17 mouse cellular contexts compared by ENCODE assay signal in genomic region chr2:118270213-118270612, GRCm38 (mm10). TPM values are rescaled to one million over a fixed set of nuclear protein-coding genes. Genes with fewer than 3 reads are reported as not detected.
A peak's percentile ranks its signal among the peaks of the same experiment; 100 is the strongest.
DNase-seq lines count a peak whose midpoint lies in the region; ATAC-seq lines count a peak whose summit lies in the region.
"Had no signal": no experiment of that assay in that cellular context is flagged by ENCODE, and none has a peak within 500 bp of the region (broad histone marks: within the 10 kb centered on the region; RNA-seq: fewer than 3 reads in every experiment).

No protein-coding gene starts in this region.

- peak; percentile 56; the same call in 1 of the 2 replicates for ATAC-seq in hindbrain, embryonic 16.5 days
- ATAC-seq: inflammation-experienced regulatory T-cells, adult 6 months had no signal

- no peak overlapping the region for H3K4me2 ChIP-seq in hindbrain, embryonic 16.5 days (ENCODE audit: low read length)
- H3K4me2 ChIP-seq: liver, embryonic 13.5 days; stomach, embryonic 15.5 days had no signal

- no peaks in the 10 kb centered on the region for H3K9me3 ChIP-seq in hindbrain, embryonic 16.5 days (ENCODE audit: control insufficient read depth, low read length)
- H3K9me3 ChIP-seq in hindbrain, embryonic 10.5 days, result no peaks in the 10 kb centered on the region
- H3K9me3 ChIP-seq: liver, embryonic 13.5 days; stomach, embryonic 15.5 days had no signal

- no peak overlapping the region for H3K4me3 ChIP-seq in hindbrain, embryonic 16.5 days (ENCODE audit: low read length)
- H3K4me3 ChIP-seq in hindbrain, embryonic 10.5 days, result no peak overlapping the region
- H3K4me3 ChIP-seq: liver, embryonic 13.5 days; megakaryocyte, embryonic 14.5 days; myocyte; stomach, embryonic 15.5 days had no signal

- H3K36me3 ChIP-seq in hindbrain, embryonic 16.5 days (ENCODE audit: control insufficient read depth, insufficient read depth, low read length), result no peaks in the 10 kb centered on the region
- no peaks in the 10 kb centered on the region for H3K36me3 ChIP-seq in hindbrain, embryonic 10.5 days
- H3K36me3 ChIP-seq: liver, embryonic 13.5 days; stomach, embryonic 15.5 days had no signal

- no peaks in the 10 kb centered on the region; the same call in 1 of the 2 replicates for H3K4me1 ChIP-seq in hindbrain, embryonic 16.5 days (ENCODE audit: control insufficient read depth, insufficient read depth, low read depth, low read length)
- H3K4me1 ChIP-seq in hindbrain, embryonic 10.5 days (replicated peaks), result no peaks in the 10 kb centered on the region
- H3K4me1 ChIP-seq: liver, embryonic 13.5 days; megakaryocyte, embryonic 14.5 days; stomach, embryonic 15.5 days had no signal

- no peaks in the 10 kb centered on the region for H3K27me3 ChIP-seq in hindbrain, embryonic 16.5 days (replicated peaks; ENCODE audit: control insufficient read depth, insufficient read depth, low read length)
- H3K27me3 ChIP-seq in hindbrain, embryonic 10.5 days (ENCODE audit: insufficient read depth, poor library complexity, severe bottlenecking), result no peaks in the 10 kb centered on the region
- H3K27me3 ChIP-seq: liver, embryonic 13.5 days; stomach, embryonic 15.5 days had no signal

- 57% methylated on average over 14 of the region's 14 CpGs for WGBS in hindbrain, embryonic 16.5 days
- 90% methylated on average over 14 of the region's 14 CpGs for WGBS in hindbrain, embryonic 10.5 days

- no peak for DNase-seq in hindbrain, embryonic 10.5 days (ENCODE audit: low spot score)
- peak; percentile 77 for DNase-seq in brain, adult 2 months (ENCODE audit: low read depth, low spot score)
- DNase-seq in brain, embryonic 18.5 days (ENCODE audit: low read depth, low spot score), result peak; percentile 34
- peak; percentile 56 to 65 for DNase-seq in layer of hippocampus, postnatal 36 days
- DNase-seq in left cerebral cortex, adult 18-20 months (ENCODE audit: low spot score in 2 of 2), result no peak
- DNase-seq in gastrocnemius, adult 18-20 months (ENCODE audit: low spot score), result no peak
- DNase-seq: adrenal gland, postnatal 10 days; cerebellum, postnatal 25 days; gastrocnemius, postnatal 10 days; heart, postnatal 10 days; kidney, adult 9 months; liver, embryonic 13.5 days had no signal

- H3K27ac ChIP-seq in hindbrain, embryonic 16.5 days (ENCODE audit: low read depth, low read length), result no peak overlapping the region
- H3K27ac ChIP-seq in hindbrain, embryonic 10.5 days, result no peak overlapping the region
- H3K27ac ChIP-seq: liver, embryonic 13.5 days; stomach, embryonic 15.5 days had no signal

- H3K9ac ChIP-seq in hindbrain, embryonic 16.5 days (ENCODE audit: low read depth, low read length), result no peak overlapping the region
- H3K9ac ChIP-seq: liver, embryonic 13.5 days; stomach, embryonic 15.5 days had no signal

RNA-seq across cellular contexts. Expression of gene Fsip1, which starts 13.4 kb away (rescaled TPM):
- polyA plus RNA-seq in hindbrain, embryonic 16.5 days (2015; fragmentation: Nextera tagmentation; extraction: Ambion mirVana), result 4.1 TPM in 2 replicates
- polyA plus RNA-seq in hindbrain, embryonic 10.5 days (2016; fragmentation: Nextera tagmentation; extraction: Ambion mirVana), result 3.1 and 3.2 TPM in 2 replicates
- under 1 TPM; 0.52 to 0.88 TPM for total RNA-seq in layer of hippocampus, postnatal 36 days (2021)
- under 1 TPM; 0.40 to 0.65 TPM for total RNA-seq in left cerebral cortex, adult 18-20 months (2021)
- not detected for total RNA-seq in gastrocnemius, adult 18-20 months (2021)
- total RNA-seq: gastrocnemius, postnatal 10 days; heart, postnatal 10 days had no signal
- polyA plus RNA-seq: inflammation-experienced regulatory T-cells, adult 6 months had no signal

Comparison
In these comparisons a context has a peak if more than half of its experiments do, and no peak if none do; other contexts are left out.
1. DNase-seq: peak in brain, adult 2 months (single experiment), brain, embryonic 18.5 days (single experiment) and layer of hippocampus, postnatal 36 days (2 of 2); none in hindbrain, embryonic 10.5 days (single experiment), left cerebral cortex, adult 18-20 months (0 of 2) and gastrocnemius, adult 18-20 months (single experiment).